Mouse (Mus musculus): Measurements from ENCODE around the gene Smyd4.

- TF ChIP-seq CTCF (IDR thresholded peaks at IDR 0.05; ENCODE audit: insufficient read depth, low read depth, low read length) (no peak), POLR2A (IDR thresholded peaks at IDR 0.05; ENCODE audit: insufficient read depth, low read depth, low read length) (no peak)
Observed at GRCm38 (mm10) chr11:75311751-75312150, 36.5 kb upstream of the Smyd4 start.
